Mouse (Mus musculus) midbrain, embryonic 11.5 days (tissue): ENCODE measurements around the gene Ccdc47. TPM values are rescaled to one million over a fixed set of nuclear protein-coding genes. Genes with fewer than 3 reads are reported as not detected.

Experiments
- ATAC-seq: fragments of 200-750 bp; cut with Nextera tagmentation; 2 replicates; pipeline ENCODE4 v1.8.0; 2017; ENCODE audit warnings: moderate TSS enrichment, moderate library complexity; ENCODE audit not compliant: low FRiP score
- DNase-seq: peaks from one replicate; pipeline ENCODE4 v3.0.0; 2015; ENCODE audit warnings: low spot score; ENCODE audit errors: missing footprints
- H3K27ac ChIP-seq: fragments of 300-500 bp; sonication (generic); 2 replicates; pipeline ENCODE4 v1.5.1; 2014; ENCODE audit warnings: low read depth, low read length
- H3K27me3 ChIP-seq: fragments of 300-500 bp; sonication (generic); 2 replicates; pipeline ENCODE4 v1.6.1; 2014; ENCODE audit warnings: mild to moderate bottlenecking, low read length, moderate library complexity, mixed read lengths; ENCODE audit not compliant: control insufficient read depth, insufficient read depth
- H3K36me3 ChIP-seq: fragments of 300-500 bp; sonication (generic); 2 replicates; pipeline ENCODE4 v1.6.1; 2014; ENCODE audit warnings: mild to moderate bottlenecking, low read length, moderate library complexity, mixed read lengths; ENCODE audit not compliant: control insufficient read depth, insufficient read depth
- H3K4me1 ChIP-seq: fragments of 300-500 bp; sonication (generic); 2 replicates; pipeline ENCODE4 v1.6.1; 2014; ENCODE audit warnings: low read length; ENCODE audit not compliant: control insufficient read depth, insufficient read depth
- H3K4me2 ChIP-seq: fragments of 300-500 bp; sonication (generic); 2 replicates; pipeline ENCODE4 v1.6.1; 2014; ENCODE audit warnings: mild to moderate bottlenecking, moderate library complexity
- H3K4me3 ChIP-seq: fragments of 300-500 bp; sonication (generic); 2 replicates; pipeline ENCODE4 v1.5.1; 2014; ENCODE audit warnings: low read depth, low read length
- H3K9ac ChIP-seq: fragments of 300-500 bp; sonication (generic); 2 replicates; pipeline ENCODE4 v1.6.1; 2014; ENCODE audit warnings: low read length
- H3K9me3 ChIP-seq: fragments of 300-500 bp; sonication (generic); 2 replicates; pipeline ENCODE4 v1.6.1; 2016; ENCODE audit warnings: low read length; ENCODE audit not compliant: control insufficient read depth
- WGBS: fragments of 180-500 bp; shearing (Covaris S2); extraction: QIAGEN DNeasy Blood & Tissue Kit; methylation state at CpG from one replicate; pipeline ENCODE4 v1.1.7; 2014; 5-methylcytosine and 5-hydroxymethylcytosine counted together
- polyA plus RNA-seq: library from polyadenylated mRNA; unstranded; fragments of >200 nt; fragmentation: Nextera tagmentation; extraction: Ambion mirVana; gene quantifications from 2 replicates; pipeline ENCODE4 v1.2.1, GENCODE M21; 2014

The Ccdc47 gene
- polyA plus RNA-seq, 1 experiment from 2014 or later: 74.1 TPM

- DNase-seq (no peak), ATAC-seq (no peak)
- peaks cover 21% of the 10 kb centered on the region for H3K36me3 ChIP-seq
- WGBS: 83% methylated on average over 5 of the region's 5 CpGs
- peaks cover 9% of the 10 kb centered on the region for H3K4me1 ChIP-seq
- H3K9ac ChIP-seq: no peak overlapping the region
- no peaks in the 10 kb centered on the region for H3K27me3 ChIP-seq
- H3K4me2 ChIP-seq: no peak overlapping the region
- H3K27ac ChIP-seq: no peak overlapping the region
- no peak overlapping the region for H3K4me3 ChIP-seq
- H3K9me3 ChIP-seq: no peaks in the 10 kb centered on the region
Observed at GRCm38 (mm10) chr11:106154091-106154490, 62.1 kb downstream of the Ccdc47 start.

- H3K4me3 ChIP-seq: no peak overlapping the region
- no peaks in the 10 kb centered on the region for H3K27me3 ChIP-seq
- H3K9ac ChIP-seq: no peak overlapping the region
- H3K27ac ChIP-seq: no peak overlapping the region
- DNase-seq (no peak), ATAC-seq (no peak)
- H3K4me2 ChIP-seq: no peak overlapping the region
- H3K36me3 ChIP-seq: peaks cover 23% of the 10 kb centered on the region
- H3K9me3 ChIP-seq: no peaks in the 10 kb centered on the region
- WGBS: 86% methylated on average over 8 of the region's 8 CpGs
- H3K4me1 ChIP-seq: no peaks in the 10 kb centered on the region
Observed at GRCm38 (mm10) chr11:106152132-106152531, 64.0 kb downstream of the Ccdc47 start.

- Histone ChIP-seq H3K4me1 (no peaks in the 10 kb centered on the region), H3K36me3 (peaks cover 17% of the 10 kb centered on the region), H3K27ac (no peak overlapping the region), H3K9me3 (no peaks in the 10 kb centered on the region), H3K4me2 (no peak overlapping the region), H3K4me3 (no peak overlapping the region), H3K27me3 (no peaks in the 10 kb centered on the region), H3K9ac (no peak overlapping the region)
- DNase-seq: no peak
- ATAC-seq: no peak
- 94% methylated on average over 3 of the region's 3 CpGs for WGBS
Observed at GRCm38 (mm10) chr11:106151219-106151618, 64.9 kb downstream of the Ccdc47 start.

Other genes starting within 250 kb of the Ccdc47 start
- 0.57 and 0.89 TPM in 2 replicates for gene Ace, start 248.4 kb downstream of the Ccdc47 start, polyA plus RNA-seq
- not detected in 2 replicates for gene Ace3, start 221.7 kb downstream of the Ccdc47 start, polyA plus RNA-seq
- gene Kcnh6, start 208.2 kb downstream of the Ccdc47 start, polyA plus RNA-seq: 0.21 and 0.29 TPM in 2 replicates
- gene Dcaf7, start 179.5 kb downstream of the Ccdc47 start, polyA plus RNA-seq: 72.7 and 76.1 TPM in 2 replicates
- gene Taco1, start 150.3 kb downstream of the Ccdc47 start, polyA plus RNA-seq: 10.5 and 11.1 TPM in 2 replicates
- 14.9 and 16.8 TPM in 2 replicates for gene Map3k3, start 131.7 kb downstream of the Ccdc47 start, polyA plus RNA-seq
- gene Gm10840, start 55.5 kb downstream of the Ccdc47 start, polyA plus RNA-seq: not detected in 2 replicates
- gene Limd2, start 55.5 kb downstream of the Ccdc47 start, polyA plus RNA-seq: 301 and 308 TPM in 2 replicates
- 38.4 and 40.5 TPM in 2 replicates for gene Strada, start 14.2 kb downstream of the Ccdc47 start, polyA plus RNA-seq
- gene Ddx42, start 582 bp upstream of the Ccdc47 start, polyA plus RNA-seq: 105 and 110 TPM in 2 replicates
- 67.3 and 71.4 TPM in 2 replicates for gene Ftsj3, start 39.7 kb upstream of the Ccdc47 start, polyA plus RNA-seq
- gene Psmc5, start 39.8 kb upstream of the Ccdc47 start, polyA plus RNA-seq: 396 and 404 TPM in 2 replicates
- 23.0 and 26.5 TPM in 2 replicates for gene Smarcd2, start 56.6 kb upstream of the Ccdc47 start, polyA plus RNA-seq
- gene Tcam1, start 60.3 kb upstream of the Ccdc47 start, polyA plus RNA-seq: 0.04 TPM in 2 replicates
- not detected in 2 replicates for gene Gh, start 85.5 kb upstream of the Ccdc47 start, polyA plus RNA-seq
- 1.2 and 1.8 TPM in 2 replicates for gene Cd79b, start 98.4 kb upstream of the Ccdc47 start, polyA plus RNA-seq
- gene Scn4a, start 136.9 kb upstream of the Ccdc47 start, polyA plus RNA-seq: not detected in 2 replicates
- gene Prr29, start 149.1 kb upstream of the Ccdc47 start, polyA plus RNA-seq: not detected in 2 replicates
- 15.8 and 16.9 TPM in 2 replicates for gene Icam2, start 171.7 kb upstream of the Ccdc47 start, polyA plus RNA-seq